Mouse (Mus musculus) T-helper 2 cell (primary cell): ENCODE results near the gene Atp23.

Source experiments
- in situ Hi-C: fragments of 300-600 bp; cut with MboI, MseI; formaldehyde crosslinking; loops from one replicate; pipeline ENCODE4 v1.15.1; 2025; ENCODE audit warnings: high pct_unique_total_duplicates

Gene Atp23

DNA sequence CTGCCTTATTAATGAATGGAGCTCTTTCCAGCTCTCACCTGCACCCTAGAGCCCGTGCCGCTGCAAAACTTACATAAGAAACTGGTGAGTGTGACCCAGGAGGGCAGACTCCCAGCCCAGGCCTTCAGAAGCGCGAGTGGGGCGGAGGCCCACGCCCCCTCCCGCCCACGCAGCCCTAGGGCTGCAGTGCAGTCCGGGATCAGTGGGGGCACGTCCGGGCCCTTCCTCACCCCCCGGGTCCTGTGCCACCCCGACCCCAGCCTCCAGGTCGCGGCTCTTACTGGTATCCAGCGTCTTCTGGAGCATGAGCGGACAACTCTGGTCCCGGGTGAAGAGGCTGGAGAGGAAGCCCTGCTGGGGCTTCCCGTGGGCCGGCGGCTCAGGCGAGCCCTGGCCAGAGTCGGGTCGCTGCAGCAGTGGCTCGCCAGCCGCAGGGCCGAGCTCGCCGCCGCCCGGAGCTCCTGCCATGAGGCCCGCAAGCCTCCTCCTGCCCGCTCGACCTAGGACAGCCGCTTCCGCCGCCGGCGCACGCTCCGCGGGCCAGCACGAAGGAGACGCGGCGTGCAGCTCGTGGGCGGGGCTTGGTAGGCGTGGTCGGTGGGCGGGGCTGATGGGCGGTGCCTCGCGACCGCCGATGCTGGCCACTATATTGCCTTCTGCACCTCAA is at the start of gene Atp23:
Atp23 (minus strand) TSS at position 535 of the 667 bp plus-strand sequence.
- in situ Hi-C loops, result no loop called here

DNA sequence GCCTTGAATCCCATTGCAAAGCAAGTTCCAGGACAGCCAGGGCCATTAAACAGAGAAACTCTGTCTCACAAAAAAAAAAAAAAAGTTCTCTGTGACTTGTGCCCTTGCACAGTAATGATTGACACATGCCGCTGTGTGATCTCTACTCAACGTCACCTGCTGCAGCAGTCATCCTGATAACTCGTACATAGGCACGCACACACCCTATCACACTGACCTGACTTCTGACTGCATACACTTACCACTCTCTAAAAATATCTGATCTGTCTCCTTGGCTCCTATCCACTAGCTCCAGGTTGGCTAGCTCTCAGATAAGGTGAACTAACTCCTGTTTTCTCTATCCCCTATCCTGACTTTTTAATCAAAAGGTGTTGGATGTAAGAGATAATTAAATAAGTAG is 49.4 kb upstream of the Atp23 start:
- in situ Hi-C loops, result no loop called here

DNA sequence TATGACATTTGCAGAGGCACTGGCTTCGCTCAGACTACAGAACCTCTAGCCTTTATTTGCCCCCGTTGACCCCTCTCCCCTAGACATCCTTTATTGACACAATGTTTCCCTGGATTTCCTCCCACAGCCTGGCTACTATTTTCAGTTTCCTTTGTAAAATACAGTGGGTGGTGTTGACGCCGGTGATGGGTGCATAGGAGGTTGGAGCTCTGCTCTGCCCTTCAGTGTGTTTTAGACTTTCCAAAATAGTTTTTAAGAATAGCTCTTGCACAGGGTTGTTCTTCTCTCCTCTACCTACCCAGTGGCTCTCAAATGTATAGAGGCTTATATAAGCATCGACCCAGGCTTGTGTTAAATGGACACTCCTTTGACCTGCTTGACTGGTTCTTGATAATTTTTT is 48.7 kb upstream of the Atp23 start:
- in situ Hi-C loops, result no loop called here

DNA sequence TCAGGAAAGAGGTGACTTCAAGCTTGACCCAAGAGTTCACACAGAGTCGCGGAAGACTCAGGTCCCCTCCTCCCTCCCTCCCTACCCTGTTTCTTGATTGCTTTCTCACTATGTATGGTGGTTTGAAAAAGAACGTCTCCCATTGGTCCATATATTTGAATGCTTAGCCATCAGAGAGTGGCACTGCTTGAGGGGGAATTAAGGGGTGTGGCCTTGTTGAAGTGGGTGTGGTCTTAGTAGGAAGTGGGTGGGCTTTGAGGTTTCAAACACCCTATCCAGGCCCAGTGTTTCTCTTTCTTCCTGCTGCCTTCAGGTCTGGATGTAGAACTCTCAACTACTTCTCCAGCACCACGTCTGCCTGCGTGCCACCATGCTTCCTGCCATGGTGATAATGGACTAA is 44.4 kb upstream of the Atp23 start:
- in situ Hi-C loops, result no loop called here

DNA sequence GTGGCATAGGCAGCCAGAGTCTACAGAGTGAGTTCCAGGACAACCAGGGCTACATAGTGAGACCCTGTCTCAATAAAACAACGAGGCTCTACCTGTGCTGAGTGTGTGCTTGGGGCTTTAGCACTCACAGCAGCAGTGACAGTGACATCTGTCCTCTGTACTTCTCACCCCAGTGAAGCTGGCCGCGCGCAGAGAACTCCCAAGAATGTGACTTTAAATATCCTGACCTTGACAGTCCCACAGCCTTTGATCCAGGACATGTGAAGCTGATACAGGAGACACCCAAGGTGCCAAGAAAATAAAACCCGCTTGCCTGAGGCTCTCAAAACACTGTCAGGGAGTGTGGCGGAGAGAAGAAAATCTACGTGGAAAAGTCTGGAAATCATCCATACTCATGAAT is 39.8 kb upstream of the Atp23 start:
- in situ Hi-C loops, result no loop called here

DNA sequence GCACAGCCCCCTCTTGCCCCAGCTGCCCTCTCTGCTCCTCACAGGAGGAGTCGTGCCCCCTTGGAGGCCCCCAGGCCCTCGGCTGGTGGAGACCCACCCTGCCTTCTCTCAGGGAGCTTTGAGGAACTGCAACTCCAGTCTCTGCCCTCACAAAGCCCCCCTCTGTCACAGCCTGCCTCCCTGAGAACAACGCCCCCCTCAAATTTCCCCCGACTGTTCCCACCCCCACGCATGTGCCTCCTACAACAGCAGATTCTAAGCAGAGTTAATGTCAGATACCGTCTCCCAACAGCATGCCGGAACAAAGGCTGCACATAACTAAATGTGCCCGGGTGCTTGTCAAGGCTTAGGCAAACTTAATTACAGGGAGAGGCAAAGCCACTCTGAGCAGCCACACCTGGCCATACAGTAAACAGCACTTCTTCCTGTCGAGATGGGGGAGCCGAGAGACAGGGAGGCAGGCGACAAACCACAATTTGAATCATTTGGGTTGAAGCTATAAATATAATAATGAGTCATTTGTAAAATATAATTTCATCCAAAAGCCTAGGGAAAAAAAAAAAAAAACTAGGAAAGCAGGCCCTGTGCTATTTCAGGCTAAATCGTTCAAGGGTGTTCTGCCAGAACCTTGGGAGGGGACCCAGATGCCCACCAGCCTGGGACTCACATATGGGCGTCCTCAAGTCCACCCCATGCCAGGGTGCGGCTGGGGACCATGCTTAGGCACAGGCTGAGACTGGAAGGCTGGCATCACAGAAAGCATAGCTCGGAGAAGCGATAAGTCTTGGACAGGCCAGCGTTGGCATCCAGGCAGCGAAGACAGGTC is 34.6 kb upstream of the Atp23 start:
- in situ Hi-C loops, result no loop called here

DNA sequence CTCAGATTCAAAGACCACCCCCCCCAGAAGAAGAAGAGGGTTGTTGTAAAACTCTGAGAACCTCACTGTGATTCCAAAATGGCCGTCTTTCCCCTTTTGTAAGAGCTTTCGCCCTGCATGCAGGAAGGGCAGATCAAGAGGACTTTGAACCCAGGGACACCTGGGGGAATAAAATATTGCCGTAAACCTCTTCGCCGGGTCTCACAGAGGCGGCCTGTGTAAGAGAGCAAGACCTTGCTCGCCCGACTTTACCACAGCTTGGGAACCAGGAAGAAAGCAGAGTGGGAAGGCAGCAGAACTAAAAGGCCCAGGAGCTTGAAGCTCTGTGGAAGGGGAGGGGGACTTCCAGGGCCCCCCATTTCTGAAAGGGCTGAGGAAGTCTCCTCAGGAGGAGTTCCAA is 34.0 kb upstream of the Atp23 start:
- in situ Hi-C loops, result no loop called here

DNA sequence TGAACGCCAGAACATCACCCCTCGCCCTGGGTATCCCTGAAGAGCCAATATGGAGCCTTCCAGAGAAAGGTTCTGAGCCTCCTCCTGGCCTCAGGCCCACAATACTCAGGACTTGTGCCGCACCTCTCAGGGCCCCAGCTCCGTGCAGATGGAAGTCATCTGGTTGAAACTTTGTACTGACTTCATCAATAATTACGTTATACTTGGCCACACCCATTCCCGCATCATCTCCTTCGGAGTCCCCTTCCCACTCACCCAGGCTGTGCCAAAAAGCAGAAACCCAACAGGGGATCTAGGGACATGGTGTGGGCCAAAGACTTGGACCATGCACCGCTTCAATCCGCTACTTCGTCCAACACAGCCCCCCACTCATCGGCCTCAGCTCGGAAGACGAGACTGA is 33.4 kb upstream of the Atp23 start:
- in situ Hi-C loops, result no loop called here

DNA sequence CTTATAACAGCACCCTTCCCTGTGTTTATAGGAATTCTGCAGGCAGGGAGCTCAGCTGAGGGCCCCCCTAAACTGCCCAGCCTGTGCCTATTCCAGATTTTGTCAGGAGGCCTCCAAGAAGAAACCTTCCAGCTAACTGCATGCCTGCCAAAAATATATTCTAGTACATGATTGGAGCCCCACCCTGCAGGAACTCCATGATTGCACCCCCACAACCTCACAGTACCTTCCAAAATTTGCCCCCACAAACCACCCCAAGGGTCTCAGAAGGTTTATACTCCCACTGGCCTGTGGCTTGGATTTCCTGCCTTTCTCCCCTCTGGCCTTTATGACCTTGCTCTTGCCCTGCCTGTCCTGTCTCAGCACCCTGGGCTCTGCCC is 30.6 kb upstream of the Atp23 start:
- in situ Hi-C loops, result no loop called here

DNA sequence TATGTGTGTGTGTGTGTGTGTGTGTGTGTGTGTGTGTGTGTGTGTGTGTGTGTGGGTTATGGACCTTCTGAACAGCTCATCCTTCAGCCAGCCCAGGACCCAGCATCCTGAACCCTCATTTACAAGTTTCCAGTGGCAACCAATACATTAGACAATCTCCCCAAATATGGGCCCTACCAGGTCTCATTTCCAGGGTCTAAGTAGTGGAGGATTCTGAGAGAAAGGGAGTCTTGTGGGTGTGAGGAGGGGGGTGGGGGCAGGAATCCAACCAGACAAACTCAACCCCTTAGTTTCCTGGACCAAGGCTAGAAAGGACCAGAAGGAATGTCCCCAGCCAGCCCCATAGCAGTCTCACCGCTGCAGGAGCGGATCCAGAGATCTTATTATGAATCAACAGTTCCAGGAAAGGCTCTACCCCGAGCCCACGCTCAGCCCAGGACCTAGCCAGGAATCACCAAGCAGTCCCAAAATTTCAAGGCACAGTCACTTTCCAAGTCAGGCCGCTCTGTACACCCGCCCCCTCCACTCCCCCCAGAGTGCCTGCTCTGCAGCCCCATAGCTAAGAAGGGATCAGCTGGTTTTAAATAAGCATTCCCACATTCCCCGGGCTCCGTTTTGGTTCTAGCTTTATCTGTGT is 30.1 kb upstream of the Atp23 start:
- in situ Hi-C loops, result no loop called here

DNA sequence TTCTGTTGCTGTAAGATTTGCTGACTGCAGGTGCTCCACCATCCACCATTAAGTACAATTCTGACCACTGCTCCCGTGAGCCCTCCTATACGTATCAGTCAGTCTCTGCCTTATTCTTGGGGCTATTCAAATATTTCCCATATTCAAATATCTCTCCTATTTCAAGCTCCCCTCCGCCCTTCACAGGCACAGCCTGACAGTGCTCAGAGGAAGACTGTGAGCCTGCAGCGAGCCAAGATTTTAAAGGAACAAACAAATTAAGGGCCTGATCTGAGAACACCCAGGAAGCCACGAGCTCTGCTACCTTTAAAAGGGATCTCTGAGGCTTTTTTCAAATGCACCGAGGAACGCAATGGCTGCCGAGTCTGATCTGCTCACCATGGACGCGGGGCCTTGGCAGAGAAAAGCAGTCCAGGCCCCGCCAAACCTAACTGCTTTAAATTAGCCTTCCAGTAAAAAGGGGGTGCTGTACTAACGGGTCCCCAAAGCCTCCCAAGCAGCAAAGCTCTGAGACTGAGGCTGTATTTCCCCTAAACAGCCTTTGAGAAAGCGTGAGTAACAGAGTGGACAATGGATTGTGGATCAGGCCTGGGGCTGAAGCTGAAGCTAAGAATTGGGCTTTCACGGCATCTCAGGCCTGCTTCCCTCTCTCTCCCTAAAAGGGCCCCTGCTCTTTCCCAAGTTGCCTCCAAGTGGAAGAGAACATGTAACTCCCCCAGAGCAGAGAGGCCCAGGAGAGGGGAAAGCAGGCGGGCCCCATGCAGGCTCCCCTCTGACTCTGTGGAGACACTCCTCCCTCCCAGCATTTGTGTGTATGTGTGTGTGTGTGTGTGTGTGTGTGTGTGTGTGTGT is 29.3 kb upstream of the Atp23 start:
- in situ Hi-C loops, result no loop called here

DNA sequence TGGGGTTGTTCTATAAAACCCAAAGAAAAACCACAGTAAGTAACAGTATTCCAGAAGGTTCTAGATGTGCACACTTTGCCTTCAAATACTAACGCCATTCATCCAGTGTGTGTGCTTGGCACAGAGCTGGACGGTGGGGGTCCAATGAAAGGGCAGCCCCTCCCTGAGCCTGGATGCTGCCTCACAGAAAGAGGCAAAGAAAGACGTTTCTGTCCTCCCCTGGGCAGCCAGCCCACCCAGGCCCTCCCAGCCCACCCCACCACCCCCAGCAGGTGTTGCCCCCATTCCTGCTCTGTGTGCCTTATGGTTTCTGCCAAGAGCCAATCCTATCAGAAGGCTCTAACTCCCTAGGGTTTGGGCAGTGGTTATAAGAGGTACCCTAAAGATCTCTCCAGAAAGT is 28.4 kb upstream of the Atp23 start:
- in situ Hi-C loops, result no loop called here

DNA sequence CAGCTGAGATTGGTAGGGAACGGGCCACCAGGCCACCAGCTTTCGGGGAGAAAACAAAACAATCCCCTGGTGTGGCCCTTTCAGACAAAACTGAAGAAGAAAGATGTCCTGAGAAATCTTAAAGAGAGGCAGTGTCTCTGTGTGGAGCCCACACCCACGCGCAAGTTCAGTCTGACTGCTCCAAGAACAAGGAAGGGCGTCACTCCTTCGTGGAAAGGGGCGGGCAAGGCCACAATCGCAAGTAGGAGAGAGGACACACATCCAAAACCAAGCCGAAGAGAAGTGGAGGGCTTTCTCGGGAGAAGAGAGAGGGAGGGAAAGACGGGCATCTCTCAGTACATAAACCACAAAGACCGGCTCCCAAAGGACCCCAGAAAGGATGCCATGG is 27.7 kb upstream of the Atp23 start:
- in situ Hi-C loops, result no loop called here

DNA sequence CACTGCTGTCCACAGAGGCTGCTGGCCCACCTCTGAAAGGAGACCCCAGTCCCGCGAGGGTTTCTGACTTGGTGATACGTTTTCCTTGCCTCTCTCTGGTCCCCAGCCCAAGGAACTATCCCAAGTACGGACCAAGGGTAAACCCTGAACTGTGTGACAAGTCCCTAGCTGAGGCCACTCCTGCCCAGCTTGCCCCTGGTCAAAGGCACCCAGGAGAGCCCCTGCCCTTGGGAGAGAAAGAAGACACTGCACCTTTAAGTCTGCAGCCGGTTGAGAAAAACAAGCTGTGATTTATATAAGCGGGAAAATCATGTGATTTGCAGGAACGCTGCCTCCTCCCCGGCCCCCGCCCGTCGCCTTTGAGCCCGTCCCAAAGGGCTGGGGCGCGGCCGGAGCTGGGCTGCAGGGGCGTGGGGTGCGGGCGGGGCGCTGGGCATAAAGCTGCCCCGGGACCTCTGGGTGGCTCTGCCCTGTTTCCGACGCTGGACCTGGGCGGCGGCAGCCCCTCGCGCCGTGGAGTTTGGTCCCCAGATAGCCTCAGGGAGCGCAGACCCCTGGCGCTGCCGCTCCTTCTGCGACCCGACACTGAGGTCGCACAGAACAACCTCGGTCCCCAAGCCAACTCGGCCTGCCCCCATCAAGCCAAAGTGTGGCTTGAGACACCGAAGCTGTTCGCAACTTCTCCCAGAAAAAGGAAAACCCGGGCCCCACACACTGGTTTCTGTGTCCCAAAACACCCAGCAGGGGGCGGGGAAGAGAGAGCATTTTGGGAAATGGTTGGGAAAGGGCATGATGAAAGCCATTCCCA is 27.1 kb upstream of the Atp23 start:
- in situ Hi-C loops, result no loop called here

DNA sequence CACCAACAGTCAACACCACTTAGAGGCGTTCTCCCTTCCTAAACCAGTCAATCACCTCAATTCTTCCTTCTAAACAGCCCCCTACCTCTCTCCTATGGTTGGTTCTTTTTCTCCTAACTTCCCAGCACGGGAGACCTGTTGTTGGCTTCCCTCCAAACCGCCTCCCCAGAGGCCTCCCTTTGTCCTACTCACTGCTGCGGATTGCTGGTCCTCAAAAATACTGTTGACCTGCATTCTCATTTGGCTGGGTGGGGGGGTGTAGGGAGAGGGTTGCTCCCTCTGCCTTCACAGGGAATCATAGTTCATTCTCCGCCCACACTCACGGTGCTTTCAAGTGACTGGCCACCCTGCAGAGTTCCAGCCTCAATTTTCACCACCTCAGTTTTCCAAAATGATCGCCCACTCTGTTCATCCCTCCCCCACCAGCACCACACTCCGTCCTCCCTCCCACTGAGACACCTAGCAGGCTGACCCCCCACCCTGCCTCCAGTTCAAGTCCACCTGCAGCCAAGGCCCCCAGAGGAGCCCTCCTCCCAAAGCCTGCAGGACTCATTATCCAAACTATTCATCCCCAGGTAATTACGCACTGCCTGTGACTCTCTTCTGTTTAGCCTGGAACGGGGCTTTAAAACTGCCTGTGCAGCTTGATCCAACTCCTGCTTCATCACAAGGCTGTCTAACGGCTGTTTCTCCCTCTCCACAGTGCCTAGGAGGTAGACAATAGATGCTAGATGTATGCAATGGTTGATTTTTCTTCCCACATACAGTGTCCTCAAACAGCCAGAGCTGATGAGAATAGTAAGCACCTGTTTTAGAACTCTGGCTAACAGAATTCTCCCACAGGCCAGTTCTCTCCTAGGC is 26.2 kb upstream of the Atp23 start:
- in situ Hi-C loops, result no loop called here

DNA sequence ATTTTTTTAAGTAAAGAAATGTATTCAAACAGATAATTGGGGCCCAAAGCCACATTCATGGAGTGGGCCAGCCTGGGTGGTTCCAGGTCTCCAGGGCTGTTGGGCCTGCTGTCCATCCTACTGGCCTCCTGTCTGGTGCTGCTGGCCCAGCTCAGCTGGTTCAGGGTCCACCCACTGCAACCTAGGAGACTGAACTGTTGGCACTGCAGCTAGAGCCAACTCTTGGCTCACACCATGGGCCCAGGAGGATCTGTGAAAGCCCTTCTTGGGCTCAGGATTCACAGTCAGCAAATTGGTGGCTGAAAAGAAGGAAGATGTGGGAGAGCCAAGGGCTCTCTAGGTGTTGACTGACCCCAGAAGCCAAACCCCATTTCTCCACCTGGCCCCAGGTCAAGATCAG is 24.2 kb upstream of the Atp23 start:
- in situ Hi-C loops, result no loop called here

DNA sequence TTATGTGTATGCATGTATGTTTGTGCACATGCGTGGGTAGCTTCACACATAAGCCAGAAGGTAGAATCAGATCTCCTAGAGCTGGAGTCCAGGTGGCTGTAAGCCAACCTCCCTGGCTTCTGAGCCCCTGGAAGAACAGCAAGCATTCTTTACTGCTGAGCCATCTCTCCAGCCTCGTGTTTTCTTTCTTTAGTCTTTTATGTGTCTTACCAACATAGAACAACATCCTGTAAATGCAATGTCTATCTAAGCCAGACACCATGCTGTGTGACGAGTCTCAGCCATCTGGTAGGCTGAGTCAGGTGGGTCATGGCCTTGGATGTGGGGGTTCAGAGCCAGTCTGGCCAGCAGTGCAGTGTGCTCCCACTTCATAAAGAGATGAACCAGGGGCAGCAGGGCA is 22.9 kb upstream of the Atp23 start:
- in situ Hi-C loops, result no loop called here

DNA sequence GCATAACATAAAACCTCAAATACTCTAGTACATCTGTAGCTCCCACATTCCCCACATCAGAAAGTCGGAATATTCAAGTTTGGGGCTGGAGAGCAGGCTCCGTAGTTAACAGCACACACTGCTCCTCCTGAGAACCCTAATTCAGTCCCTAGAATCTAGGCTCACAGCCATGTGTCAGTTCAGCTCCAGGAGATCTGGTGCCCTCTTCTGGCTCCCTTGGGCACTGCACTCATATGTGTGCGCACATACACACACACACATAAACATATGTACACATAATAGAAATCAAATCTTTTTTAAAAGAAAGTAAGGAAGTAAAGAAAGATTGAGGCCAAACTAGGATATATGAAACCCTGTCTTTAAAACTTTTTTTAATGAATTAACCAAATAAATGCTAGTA is 19.1 kb upstream of the Atp23 start:
- in situ Hi-C loops, result no loop called here

DNA sequence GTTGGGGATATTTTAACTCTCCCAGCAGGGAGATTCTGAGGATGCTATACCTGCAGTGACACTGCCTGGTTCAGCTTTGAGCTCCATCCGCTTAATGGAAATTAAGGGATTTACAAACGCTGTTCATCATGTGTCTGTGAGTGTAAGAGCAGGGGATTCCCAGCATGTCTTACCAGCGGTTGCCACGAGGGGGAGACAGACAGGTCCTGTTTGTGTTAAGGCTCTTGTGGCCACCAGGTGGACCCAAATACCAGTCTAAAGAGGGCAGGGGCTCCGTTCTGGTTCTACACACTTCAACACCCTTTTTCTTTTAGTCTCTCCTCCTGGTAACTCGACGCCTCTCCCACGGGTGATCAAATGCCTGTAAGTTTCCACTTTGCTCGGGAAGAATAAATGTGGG is 17.9 kb upstream of the Atp23 start:
- in situ Hi-C loops, result loop anchor here (5.0 kb wide), 1 partner anchor 73 kb away; no protein-coding TSS in a partner anchor

DNA sequence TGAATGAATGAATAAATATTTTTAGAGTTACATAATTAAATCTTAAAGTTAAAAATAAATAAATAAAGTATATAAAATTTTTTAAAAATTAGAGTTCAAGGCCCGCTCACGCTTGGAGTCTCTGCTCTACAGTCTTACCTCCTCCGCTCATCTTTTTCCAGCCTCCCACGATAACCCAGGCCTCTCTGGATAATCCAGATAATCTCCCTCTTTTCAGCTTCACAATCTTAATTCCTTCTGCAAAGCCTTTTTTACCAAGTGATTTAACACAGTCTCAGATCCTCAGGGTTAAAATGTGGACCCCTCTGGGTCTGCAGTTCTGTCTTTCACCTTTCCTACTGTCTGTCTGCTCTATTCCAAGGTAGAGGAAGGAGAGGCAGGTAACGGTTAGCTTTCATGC is 13.1 kb upstream of the Atp23 start:
- in situ Hi-C loops, result no loop called here
